Mouse (Mus musculus) stomach, postnatal 0 days (tissue): ENCODE results near the gene Ralgds.

Experiments used
- CTCF ChIP-seq: IDR thresholded peaks from 2 replicates; pipeline ENCODE4 v1.5.1; 2016; ENCODE audit warnings: antibody characterized with exemption, low read depth, mild to moderate bottlenecking, moderate library complexity
- EP300 ChIP-seq: optimal IDR thresholded peaks from 2 replicates; pipeline ENCODE3; 2016; ENCODE audit warnings: antibody characterized with exemption

- TF ChIP-seq EP300 (no peak), CTCF (no peak)
These were observed 57.0 kb downstream of the Ralgds start for GRCm38 (mm10) chr2:28569903-28570302.
